Mouse (Mus musculus) small intestine, adult 2 months (tissue): ENCODE data around the gene Tjp2.

Experiments used
- CTCF ChIP-seq: fragments of 200-500 bp; IDR thresholded peaks from 2 replicates; pipeline ENCODE4 v1.5.1; 2012; ENCODE audit warnings: low read depth, mild to moderate bottlenecking, control low read depth, inconsistent platforms, low read length, moderate library complexity, mixed read lengths; ENCODE audit not compliant: insufficient replicate concordance, insufficient read length; ENCODE audit errors: extremely low read depth
- POLR2A ChIP-seq: fragments of 200-500 bp; IDR thresholded peaks from 2 replicates; pipeline ENCODE4 v1.6.1; 2012; ENCODE audit warnings: low read depth, mild to moderate bottlenecking, control low read depth, inconsistent platforms, low read length, moderate library complexity

GRCm38 (mm10) chr19:24262736-24263135 lies 37.9 kb upstream of the Tjp2 start:
- TF ChIP-seq CTCF = no peak
- TF ChIP-seq POLR2A = no peak
